Mouse (Mus musculus) intestine, embryonic 14.5 days (tissue): ENCODE results near the gene Galntl6. TPM values are rescaled to one million over a fixed set of nuclear protein-coding genes. Genes with fewer than 3 reads are reported as not detected.

Experiments
- ATAC-seq: fragments of 200-750 bp; cut with Nextera tagmentation; replicated peaks from 2 replicates; pipeline ENCODE4 v1.8.0; 2017; ENCODE audit warnings: low read depth, moderate number of reproducible peaks, moderate TSS enrichment, moderate library complexity; ENCODE audit not compliant: low FRiP score, low TSS enrichment
- DNase-seq: peaks from one replicate; pipeline ENCODE4 v3.0.0-alpha.2; 2018; ENCODE audit warnings: low spot score
- H3K27ac ChIP-seq: fragments of 300-500 bp; sonication (generic); 2 replicates; pipeline ENCODE4 v1.5.1; 2014; ENCODE audit warnings: low read depth, mild to moderate bottlenecking, control low read depth
- H3K27me3 ChIP-seq: fragments of 300-500 bp; sonication (generic); replicated peaks from 2 replicates; pipeline ENCODE4 v1.6.1; 2014; ENCODE audit warnings: low read length, control low read depth; ENCODE audit not compliant: control insufficient read depth, insufficient read depth
- H3K36me3 ChIP-seq: fragments of 300-500 bp; sonication (generic); 2 replicates; pipeline ENCODE4 v1.6.1; 2014; ENCODE audit warnings: low read length, control low read depth; ENCODE audit not compliant: control insufficient read depth, insufficient read depth
- H3K4me1 ChIP-seq: fragments of 300-500 bp; sonication (generic); replicated peaks from 2 replicates; pipeline ENCODE4 v1.6.1; 2014; ENCODE audit warnings: low read length, control low read depth, mixed read lengths; ENCODE audit not compliant: control insufficient read depth, insufficient read depth
- H3K4me2 ChIP-seq: fragments of 300-500 bp; sonication (generic); 2 replicates; pipeline ENCODE4 v1.6.1; 2014; ENCODE audit warnings: low read length
- H3K4me3 ChIP-seq: fragments of 300-500 bp; sonication (generic); 2 replicates; pipeline ENCODE4 v1.5.1; 2014; ENCODE audit warnings: low read depth, low read length, control low read depth, mixed read lengths
- H3K9ac ChIP-seq: fragments of 300-500 bp; sonication (generic); 2 replicates; pipeline ENCODE4 v1.6.1; 2014; ENCODE audit warnings: mild to moderate bottlenecking, low read length
- H3K9me3 ChIP-seq: fragments of 300-500 bp; sonication (generic); 2 replicates; pipeline ENCODE4 v1.6.1; 2016; ENCODE audit warnings: low read length, control low read depth; ENCODE audit not compliant: control insufficient read depth
- WGBS: fragments of 180-500 bp; shearing (Covaris S2); extraction: QIAGEN DNeasy Blood & Tissue Kit; methylation state at CpG from one replicate; pipeline ENCODE4 v1.1.7; 2014; 5-methylcytosine and 5-hydroxymethylcytosine counted together
- polyA plus RNA-seq: library from polyadenylated mRNA; unstranded; fragments of >200 nt; fragmentation: Nextera tagmentation; extraction: Ambion mirVana; gene quantifications from 2 replicates; pipeline ENCODE4 v1.2.1, GENCODE M21; 2014

Galntl6 gene
- polyA plus RNA-seq, 1 experiment from 2014 or later: 0.41 TPM

DNA sequence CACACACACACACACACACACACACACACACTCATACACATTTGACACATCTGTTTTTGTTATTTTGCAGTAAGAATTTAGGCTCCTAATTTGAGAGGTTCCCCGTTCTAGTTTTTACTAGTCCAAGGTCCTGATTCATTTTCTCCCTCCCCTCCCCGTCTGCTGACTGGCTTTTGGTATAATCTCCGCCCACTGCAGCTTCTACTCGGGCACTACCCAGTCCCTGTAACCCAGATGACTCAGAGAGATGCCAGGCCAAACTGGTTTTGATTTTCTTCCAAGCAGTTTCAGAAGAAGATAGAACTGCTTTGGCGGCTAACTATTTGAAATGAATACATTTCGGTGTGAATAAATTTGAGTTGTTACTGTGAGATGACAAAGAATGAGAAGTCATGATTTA, 1170.5 kb downstream of the Galntl6 start:
- Histone ChIP-seq H3K9ac (no peak overlapping the region), H3K27me3 (no peaks in the 10 kb centered on the region), H3K4me2 (no peak overlapping the region), H3K9me3 (no peaks in the 10 kb centered on the region), H3K4me3 (no peak overlapping the region), H3K27ac (no peak overlapping the region), H3K36me3 (no peaks in the 10 kb centered on the region), H3K4me1 (no peaks in the 10 kb centered on the region)
- no peak for ATAC-seq
- 67% methylated on average over 6 of the region's 6 CpGs for WGBS
- no peak for DNase-seq

GRCm38 (mm10) chr8:57741309-57741708, 1171.1 kb downstream of the Galntl6 start:
- Histone ChIP-seq H3K4me2 (no peak overlapping the region), H3K27ac (no peak overlapping the region), H3K9ac (no peak overlapping the region), H3K4me3 (no peak overlapping the region), H3K36me3 (no peaks in the 10 kb centered on the region), H3K27me3 (no peaks in the 10 kb centered on the region), H3K9me3 (no peaks in the 10 kb centered on the region), H3K4me1 (no peaks in the 10 kb centered on the region)
- no peak for DNase-seq
- ATAC-seq: peak; percentile 62; the same call in 1 of the 2 replicates
- WGBS: 56% methylated on average over 8 of the region's 8 CpGs

GRCm38 (mm10) chr8:57737281-57737680, 1175.2 kb downstream of the Galntl6 start:
- Histone ChIP-seq H3K4me3 (no peak overlapping the region), H3K9me3 (no peaks in the 10 kb centered on the region), H3K4me2 (no peak overlapping the region), H3K27me3 (no peaks in the 10 kb centered on the region), H3K27ac (no peak overlapping the region), H3K4me1 (no peaks in the 10 kb centered on the region), H3K36me3 (no peaks in the 10 kb centered on the region), H3K9ac (no peak overlapping the region)
- DNase-seq: no peak
- ATAC-seq: no peak
- 92% methylated on average over 4 of the region's 4 CpGs for WGBS

- H3K9me3 ChIP-seq: no peaks in the 10 kb centered on the region
- no peaks in the 10 kb centered on the region for H3K4me1 ChIP-seq
- ATAC-seq: no peak
- WGBS: 38% methylated on average over 2 of the region's 2 CpGs
- no peaks in the 10 kb centered on the region for H3K36me3 ChIP-seq
- no peak overlapping the region for H3K9ac ChIP-seq
- no peak overlapping the region for H3K4me3 ChIP-seq
- H3K27me3 ChIP-seq: no peaks in the 10 kb centered on the region
- DNase-seq: no peak
- no peak overlapping the region for H3K4me2 ChIP-seq
- no peak overlapping the region for H3K27ac ChIP-seq
Measured at GRCm38 (mm10) chr8:57732795-57733194, 1179.6 kb downstream of the Galntl6 start.

DNA sequence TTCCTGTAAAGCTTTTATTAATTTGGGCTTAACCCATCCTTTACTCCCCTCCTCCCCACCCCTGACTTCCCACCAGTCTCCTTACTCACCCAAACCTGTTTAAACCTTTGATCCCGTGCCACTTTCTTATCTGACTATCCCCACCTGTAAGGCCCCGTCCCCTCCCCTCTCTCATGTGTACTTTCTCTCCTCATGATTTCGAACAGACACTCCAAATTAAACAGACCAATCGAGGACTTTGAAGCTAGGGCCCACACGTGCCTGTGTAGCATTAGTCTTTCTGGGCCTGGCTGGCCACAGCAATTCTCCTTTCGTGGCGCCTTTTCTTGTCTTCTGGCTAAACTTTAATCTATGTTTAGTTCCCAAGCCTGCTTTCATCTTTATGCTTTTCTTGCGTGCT, 1180.8 kb downstream of the Galntl6 start:
- H3K27me3 ChIP-seq: no peaks in the 10 kb centered on the region
- H3K27ac ChIP-seq: no peak overlapping the region
- H3K9ac ChIP-seq: no peak overlapping the region
- 52% methylated on average over 8 of the region's 8 CpGs for WGBS
- no peak overlapping the region for H3K4me3 ChIP-seq
- no peak overlapping the region for H3K4me2 ChIP-seq
- H3K4me1 ChIP-seq: no peaks in the 10 kb centered on the region
- H3K36me3 ChIP-seq: no peaks in the 10 kb centered on the region
- peak; percentile 82 for ATAC-seq
- DNase-seq: no peak
- H3K9me3 ChIP-seq: no peaks in the 10 kb centered on the region

DNA sequence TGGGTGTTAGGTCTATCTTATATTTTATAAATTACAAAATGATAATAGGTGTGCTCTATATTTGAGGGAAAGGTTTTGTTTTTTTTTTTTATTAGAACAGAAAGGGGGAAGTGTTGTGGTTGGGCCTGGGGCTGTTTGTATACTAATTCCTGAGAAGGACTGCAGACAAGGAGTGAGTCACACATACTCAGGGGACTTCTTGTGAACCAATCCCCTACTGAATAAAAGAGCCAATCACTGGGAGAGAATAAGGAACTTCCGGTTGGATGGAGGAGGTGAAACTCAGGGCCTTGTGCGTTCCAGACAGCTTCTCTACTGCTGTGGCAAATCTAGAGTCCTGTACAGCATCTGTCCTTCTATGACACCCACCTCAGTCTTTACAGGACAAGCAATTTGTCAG, 1184.2 kb downstream of the Galntl6 start:
- Histone ChIP-seq H3K36me3 (no peaks in the 10 kb centered on the region), H3K27ac (no peak overlapping the region), H3K4me1 (no peaks in the 10 kb centered on the region), H3K9me3 (no peaks in the 10 kb centered on the region), H3K4me2 (no peak overlapping the region), H3K9ac (no peak overlapping the region), H3K4me3 (no peak overlapping the region), H3K27me3 (no peaks in the 10 kb centered on the region)
- WGBS: 69% methylated on average over 2 of the region's 2 CpGs
- ATAC-seq (no peak), DNase-seq (no peak)

DNA sequence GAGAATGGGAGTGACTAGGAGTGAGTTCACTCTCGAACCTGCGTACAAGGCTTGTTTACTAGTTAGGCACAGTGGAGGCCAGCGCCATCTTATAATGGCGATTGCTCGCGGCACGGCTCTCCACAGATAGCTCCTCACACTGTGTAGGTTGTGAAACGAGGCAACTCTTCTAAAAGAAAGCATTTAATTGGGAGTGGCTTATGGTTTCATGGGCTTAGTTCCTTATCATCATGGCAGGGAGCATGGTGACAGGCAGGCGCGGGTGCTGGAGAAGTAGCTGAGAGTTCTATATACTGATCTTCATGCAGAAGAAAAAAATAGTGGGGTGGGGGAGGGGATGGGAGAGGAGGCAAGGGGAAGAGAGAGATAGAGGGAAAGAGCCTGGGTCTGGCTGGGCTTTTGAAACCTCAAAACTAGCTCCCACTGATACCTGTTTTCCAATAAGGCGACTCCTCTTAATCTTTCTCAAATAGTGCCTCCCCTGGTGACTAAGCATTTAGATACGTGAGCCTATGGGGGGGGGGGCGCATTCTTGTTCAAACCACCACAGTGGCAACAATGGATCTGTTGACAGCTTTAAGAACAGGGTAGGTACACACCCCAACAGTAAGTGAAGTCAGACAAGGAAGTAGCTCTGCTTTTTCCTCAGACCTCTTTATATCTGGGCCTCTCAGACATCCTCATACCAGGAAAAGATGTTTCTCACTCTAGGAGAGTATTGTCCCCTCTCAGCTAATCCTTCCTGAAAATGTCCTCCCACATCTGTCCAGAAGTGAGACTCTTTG, 1187.4 kb downstream of the Galntl6 start:
- H3K9ac ChIP-seq: no peak overlapping the region
- H3K4me2 ChIP-seq: no peak overlapping the region
- no peaks in the 10 kb centered on the region for H3K36me3 ChIP-seq
- WGBS: 82% methylated on average over 13 of the region's 13 CpGs
- DNase-seq (no peak), ATAC-seq (peak; percentile 71)
- H3K4me3 ChIP-seq: no peak overlapping the region
- no peak overlapping the region for H3K27ac ChIP-seq
- H3K9me3 ChIP-seq: no peaks in the 10 kb centered on the region
- no peaks in the 10 kb centered on the region for H3K27me3 ChIP-seq
- H3K4me1 ChIP-seq: no peaks in the 10 kb centered on the region

Other genes starting within 250 kb of the Galntl6 start
- 0.22 and 0.32 TPM in 2 replicates for gene BC030500, start 885 bp downstream of the Galntl6 start, polyA plus RNA-seq